Mouse (Mus musculus) liver, adult 2 months (tissue): ENCODE data around the gene Sbno2. TPM values are rescaled to one million over a fixed set of nuclear protein-coding genes. Genes with fewer than 3 reads are reported as not detected.
A peak's percentile ranks its signal among the peaks of the same experiment; 100 is the strongest.

Experiments used
- DNase-seq: peaks from one replicate; pipeline ENCODE4 v3.0.0-alpha.2; 2011; ENCODE audit warnings: low read depth, low spot score; ENCODE audit errors: extremely low read depth
- H3K27ac ChIP-seq: fragments of 200-500 bp; replicated peaks from 2 replicates; pipeline ENCODE4 v1.5.1; 2012; ENCODE audit warnings: low read depth, mild to moderate bottlenecking, control low read depth, inconsistent platforms, low read length; ENCODE audit not compliant: insufficient read depth
- H3K27me3 ChIP-seq: fragments of 200-500 bp; 2 replicates; pipeline ENCODE4 v1.6.1; 2012; ENCODE audit warnings: mild to moderate bottlenecking, moderate library complexity, low read length, inconsistent platforms; ENCODE audit not compliant: control insufficient read depth, insufficient read depth
- H3K36me3 ChIP-seq: fragments of 200-500 bp; 2 replicates; pipeline ENCODE4 v1.6.1; 2012; ENCODE audit warnings: low read length, inconsistent platforms; ENCODE audit not compliant: control insufficient read depth, insufficient read depth
- H3K4me1 ChIP-seq: fragments of 200-500 bp; 2 replicates; pipeline ENCODE4 v1.6.1; 2011; ENCODE audit warnings: low read length; ENCODE audit not compliant: control insufficient read depth, insufficient read depth
- H3K4me3 ChIP-seq: fragments of 200-500 bp; 2 replicates; pipeline ENCODE4 v1.5.1; 2011; ENCODE audit warnings: low read depth, mild to moderate bottlenecking, control low read depth, low read length, moderate library complexity; ENCODE audit not compliant: insufficient read depth
- H3K79me2 ChIP-seq: fragments of 200-500 bp; 2 replicates; pipeline ENCODE4 v1.6.1; 2012; ENCODE audit warnings: inconsistent platforms, mild to moderate bottlenecking, low read length, moderate library complexity; ENCODE audit not compliant: control insufficient read depth, insufficient read depth
- H3K9ac ChIP-seq: fragments of 200-500 bp; 2 replicates; pipeline ENCODE4 v1.6.1; 2012; ENCODE audit warnings: low read depth, mild to moderate bottlenecking, control low read depth, inconsistent platforms, low read length
- CTCF ChIP-seq: fragments of 200-500 bp; IDR thresholded peaks from 2 replicates; pipeline ENCODE4 v1.5.1; 2011; ENCODE audit warnings: low read depth, low read length, control low read depth
- POLR2A ChIP-seq: fragments of 200-500 bp; IDR thresholded peaks from 2 replicates; pipeline ENCODE4 v1.6.1; 2011; ENCODE audit warnings: low read length, control low read depth; ENCODE audit not compliant: insufficient read depth; ENCODE audit errors: extremely low read depth
- WGBS: fragments of 180-500 bp; shearing (Covaris S2); methylation state at CpG from one replicate; pipeline ENCODE4 v1.1.7; 2018; 5-methylcytosine and 5-hydroxymethylcytosine counted together
- polyA plus RNA-seq: library from polyadenylated mRNA; depleted of rRNA; stranded (reverse); fragments of >200 nt; gene quantifications from 2 replicates; pipeline ENCODE4 v1.2.3, GENCODE M21; 2012
- total RNA-seq: library from RNA; depleted of rRNA; stranded (reverse); fragments of >200 nt; gene quantifications from 2 replicates; pipeline ENCODE4 v1.2.3, GENCODE M21; 2014

The Sbno2 gene
- total and polyA plus RNA-seq, 2 experiments = 8.9 to 25.9 TPM

DNA sequence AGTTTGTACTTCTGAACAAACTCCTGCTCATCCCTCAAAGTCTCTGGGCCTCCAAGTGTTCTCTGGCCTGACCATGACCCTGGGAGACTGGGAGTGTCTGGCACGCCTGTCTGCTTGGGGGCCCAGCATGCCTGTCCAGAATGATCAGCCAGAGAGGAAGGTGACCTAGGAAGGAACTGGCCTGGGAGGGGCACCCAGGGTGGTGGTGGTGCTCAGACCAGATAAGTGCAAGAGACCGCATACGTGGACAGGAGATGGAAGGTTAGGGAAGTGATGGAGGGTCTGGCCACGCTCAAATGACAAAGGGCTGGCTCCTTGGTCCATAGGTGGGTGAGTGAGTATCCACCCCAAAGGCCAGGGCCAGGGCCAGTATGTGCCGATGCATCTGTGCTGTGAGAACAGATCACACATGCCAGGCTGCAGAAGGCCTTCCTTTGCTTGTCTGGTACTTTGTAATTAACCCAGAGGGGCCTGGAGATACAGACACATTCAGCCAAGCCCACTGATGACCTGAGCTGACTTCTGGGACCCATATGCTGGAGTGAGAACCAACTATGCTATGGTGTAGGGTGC lies 41.9 kb upstream of the Sbno2 start:
- H3K27me3 ChIP-seq = no peaks in the 10 kb centered on the region
- peak overlapping the region; percentile 94 for H3K27ac ChIP-seq
- 48% methylated on average over 5 of the region's 5 CpGs for WGBS
- no peak for DNase-seq
- peaks cover 27% of the 10 kb centered on the region for H3K4me1 ChIP-seq
- H3K36me3 ChIP-seq = peaks cover 3% of the 10 kb centered on the region; the same call in 1 of the 2 replicates
- peaks cover 43% of the 10 kb centered on the region for H3K79me2 ChIP-seq
- H3K4me3 ChIP-seq = peak overlapping the region; percentile 86; the same call in 1 of the 2 replicates
- TF ChIP-seq CTCF = no peak
- TF ChIP-seq POLR2A = no peak
- H3K9ac ChIP-seq = peak overlapping the region; percentile 90

GRCm38 (mm10) chr10:80146568-80147011 lies 41.2 kb upstream of the Sbno2 start:
- Histone ChIP-seq H3K36me3 (peaks cover 3% of the 10 kb centered on the region; the same call in 1 of the 2 replicates), H3K27ac (peak overlapping the region; percentile 94), H3K79me2 (peaks cover 40% of the 10 kb centered on the region), H3K4me1 (peaks cover 26% of the 10 kb centered on the region), H3K27me3 (no peaks in the 10 kb centered on the region), H3K4me3 (no peak overlapping the region), H3K9ac (peak overlapping the region; percentile 36)
- DNase-seq = peak; percentile 76
- TF ChIP-seq CTCF (no peak), POLR2A (no peak)
- 21% methylated on average over 4 of the region's 4 CpGs for WGBS

DNA sequence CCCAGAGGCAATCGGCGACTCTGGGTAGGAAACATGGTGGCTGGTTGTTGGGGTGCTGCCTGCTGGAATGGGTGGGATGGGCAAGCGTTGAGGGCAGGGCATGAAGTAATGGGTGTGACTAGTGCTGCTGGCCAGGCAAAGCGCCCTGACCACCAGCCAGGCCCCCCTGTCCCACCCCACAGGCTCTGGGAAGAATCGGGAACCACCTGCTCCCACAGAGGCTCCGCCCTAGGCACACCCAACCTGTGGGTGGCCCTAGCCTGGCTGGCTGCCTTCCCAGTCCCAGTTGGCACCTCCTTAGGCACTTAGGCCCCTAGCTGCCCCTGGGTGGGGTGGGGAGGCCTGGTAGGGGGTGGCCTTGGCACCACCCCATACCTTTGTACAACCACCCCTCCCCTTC lies 40.5 kb upstream of the Sbno2 start:
- DNase-seq = no peak
- Histone ChIP-seq H3K36me3 (peaks cover 3% of the 10 kb centered on the region; the same call in 1 of the 2 replicates), H3K79me2 (peaks cover 34% of the 10 kb centered on the region), H3K9ac (no peak overlapping the region), H3K4me1 (peaks cover 26% of the 10 kb centered on the region), H3K27me3 (no peaks in the 10 kb centered on the region), H3K4me3 (no peak overlapping the region), H3K27ac (no peak overlapping the region; the same call in 1 of the 2 replicates)
- TF ChIP-seq CTCF = no peak
- no peak for TF ChIP-seq POLR2A
- 70% methylated on average over 6 of the region's 6 CpGs for WGBS

DNA sequence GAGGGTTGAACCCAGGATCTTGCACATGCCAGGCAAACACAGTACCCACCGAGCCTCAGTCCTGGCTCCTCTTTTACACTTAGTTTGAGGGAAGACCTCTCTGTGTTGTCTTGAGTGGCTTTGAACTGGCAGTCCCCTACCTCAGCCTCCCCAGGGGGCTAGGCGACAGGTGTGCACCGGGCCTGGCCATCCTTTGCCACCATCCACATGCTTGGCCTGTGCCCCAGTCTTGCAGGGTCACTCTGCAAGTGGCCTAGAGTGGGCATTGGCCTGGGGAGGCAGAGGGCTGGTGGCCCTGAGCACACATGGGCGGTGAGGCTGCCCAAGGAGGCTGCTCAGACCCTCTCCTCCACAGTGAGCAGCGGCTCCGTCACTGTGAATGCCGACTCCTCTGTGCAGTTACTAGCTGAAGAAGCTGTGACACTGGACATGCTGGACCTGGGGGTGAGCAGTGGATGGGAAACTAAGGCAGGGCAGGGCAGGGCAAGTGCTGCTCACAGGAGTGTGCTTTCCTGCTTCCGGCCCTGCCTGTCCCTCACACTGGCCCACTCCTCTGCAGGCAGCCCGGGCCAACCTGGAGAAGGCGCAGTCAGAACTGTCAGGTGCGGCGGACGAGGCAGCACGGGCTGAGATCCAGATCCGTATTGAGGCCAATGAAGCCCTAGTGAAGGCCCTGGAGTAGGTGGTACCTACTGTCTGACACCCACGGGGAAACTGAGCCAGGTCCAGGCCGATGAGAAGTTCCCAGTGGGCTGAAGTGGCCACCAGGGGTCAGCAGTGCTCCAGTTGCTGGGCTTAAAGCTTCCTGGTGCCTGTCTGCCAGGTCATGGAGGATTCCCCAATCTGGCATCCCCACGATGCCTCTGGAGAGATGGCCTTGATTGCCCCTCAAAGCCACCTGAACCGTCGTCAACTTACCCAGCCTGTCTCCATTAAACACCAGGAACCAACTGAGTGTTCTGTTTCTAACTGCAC lies 39.8 kb upstream of the Sbno2 start:
- DNase-seq = peak; percentile 37
- H3K27me3 ChIP-seq = no peaks in the 10 kb centered on the region
- H3K36me3 ChIP-seq = peaks cover 3% of the 10 kb centered on the region; the same call in 1 of the 2 replicates
- H3K79me2 ChIP-seq = peaks cover 26% of the 10 kb centered on the region
- no peak overlapping the region for H3K9ac ChIP-seq
- no peak overlapping the region for H3K4me3 ChIP-seq
- WGBS = 74% methylated on average over 20 of the region's 20 CpGs
- peaks cover 26% of the 10 kb centered on the region for H3K4me1 ChIP-seq
- TF ChIP-seq CTCF = peak; percentile 90
- TF ChIP-seq POLR2A = no peak
- H3K27ac ChIP-seq = no peak overlapping the region; the same call in 1 of the 2 replicates

GRCm38 (mm10) chr10:80144159-80144558 lies 38.8 kb upstream of the Sbno2 start:
- Histone ChIP-seq H3K36me3 (peaks cover 3% of the 10 kb centered on the region; the same call in 1 of the 2 replicates), H3K79me2 (peaks cover 20% of the 10 kb centered on the region), H3K9ac (no peak overlapping the region), H3K27me3 (no peaks in the 10 kb centered on the region), H3K4me1 (peaks cover 26% of the 10 kb centered on the region), H3K27ac (no peak overlapping the region), H3K4me3 (no peak overlapping the region)
- 93% methylated on average over 12 of the region's 12 CpGs for WGBS
- TF ChIP-seq CTCF (no peak), POLR2A (no peak)
- no peak for DNase-seq
